Mouse (Mus musculus) small intestine, adult 2 months (tissue): ENCODE results near the gene Gnb5. TPM values are rescaled to one million over a fixed set of nuclear protein-coding genes. Genes with fewer than 3 reads are reported as not detected.

Experiments
- H3K27ac ChIP-seq: fragments of 200-500 bp; 2 replicates; pipeline ENCODE4 v1.5.1; 2012; ENCODE audit warnings: low read depth, low read length, control low read depth, inconsistent platforms; ENCODE audit not compliant: insufficient read depth
- H3K27me3 ChIP-seq: fragments of 200-500 bp; 2 replicates; pipeline ENCODE4 v1.6.1; 2012; ENCODE audit warnings: mild to moderate bottlenecking, moderate library complexity, low read length, inconsistent platforms; ENCODE audit not compliant: control insufficient read depth, insufficient read depth
- H3K36me3 ChIP-seq: fragments of 200-500 bp; 2 replicates; pipeline ENCODE4 v1.6.1; 2012; ENCODE audit warnings: mild to moderate bottlenecking, low read length, control low read depth, inconsistent platforms; ENCODE audit not compliant: control insufficient read depth, insufficient read depth
- H3K4me1 ChIP-seq: fragments of 200-500 bp; 2 replicates; pipeline ENCODE4 v1.6.1; 2012; ENCODE audit warnings: low read length, inconsistent platforms, mixed read lengths; ENCODE audit not compliant: control insufficient read depth, insufficient read depth, insufficient read length
- H3K4me3 ChIP-seq: fragments of 200-500 bp; 2 replicates; pipeline ENCODE4 v1.5.1; 2012; ENCODE audit warnings: low read depth, mild to moderate bottlenecking, control low read depth, inconsistent platforms, low read length, moderate library complexity
- CTCF ChIP-seq: fragments of 200-500 bp; IDR thresholded peaks from 2 replicates; pipeline ENCODE4 v1.5.1; 2012; ENCODE audit warnings: low read depth, mild to moderate bottlenecking, control low read depth, inconsistent platforms, low read length, moderate library complexity, mixed read lengths; ENCODE audit not compliant: insufficient replicate concordance, insufficient read length; ENCODE audit errors: extremely low read depth
- POLR2A ChIP-seq: fragments of 200-500 bp; IDR thresholded peaks from 2 replicates; pipeline ENCODE4 v1.6.1; 2012; ENCODE audit warnings: low read depth, mild to moderate bottlenecking, control low read depth, inconsistent platforms, low read length, moderate library complexity
- WGBS: fragments of 180-500 bp; shearing (Covaris S2); methylation state at CpG from one replicate; pipeline ENCODE4 v1.1.7; 2018; 5-methylcytosine and 5-hydroxymethylcytosine counted together
- polyA plus RNA-seq: library from polyadenylated mRNA; depleted of rRNA; stranded (reverse); fragments of >200 nt; gene quantifications from 2 replicates; pipeline ENCODE4 v1.2.3, GENCODE M21; 2012

The Gnb5 gene
- polyA plus RNA-seq, 1 experiment, result 7.3 TPM

DNA sequence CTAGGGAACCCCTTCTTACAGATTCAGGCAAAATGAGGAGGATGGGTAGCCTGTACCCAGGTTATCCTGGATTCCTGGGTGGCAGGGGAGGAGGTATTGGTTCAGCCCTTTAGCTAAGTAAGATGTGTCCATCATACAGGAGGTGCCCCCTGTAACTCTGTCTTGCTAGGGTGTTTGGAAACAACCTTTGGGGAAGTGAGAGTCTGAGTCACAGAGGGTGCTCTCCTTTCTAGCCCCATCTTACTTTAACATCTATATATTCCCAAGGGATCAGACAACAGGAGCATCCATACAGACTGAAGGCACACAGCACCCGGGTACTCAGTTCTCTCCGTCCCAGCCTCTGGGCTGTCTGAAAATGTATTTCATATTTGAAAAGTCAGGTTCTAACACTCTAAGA is 23.9 kb upstream of the Gnb5 start:
- 91% methylated on average over 2 of the region's 2 CpGs for WGBS
- Histone ChIP-seq H3K27me3 (no peaks in the 10 kb centered on the region), H3K27ac (no peak overlapping the region), H3K36me3 (peaks cover 3% of the 10 kb centered on the region; the same call in 1 of the 2 replicates), H3K4me3 (no peak overlapping the region), H3K4me1 (no peaks in the 10 kb centered on the region)
- TF ChIP-seq CTCF (no peak), POLR2A (no peak)

DNA sequence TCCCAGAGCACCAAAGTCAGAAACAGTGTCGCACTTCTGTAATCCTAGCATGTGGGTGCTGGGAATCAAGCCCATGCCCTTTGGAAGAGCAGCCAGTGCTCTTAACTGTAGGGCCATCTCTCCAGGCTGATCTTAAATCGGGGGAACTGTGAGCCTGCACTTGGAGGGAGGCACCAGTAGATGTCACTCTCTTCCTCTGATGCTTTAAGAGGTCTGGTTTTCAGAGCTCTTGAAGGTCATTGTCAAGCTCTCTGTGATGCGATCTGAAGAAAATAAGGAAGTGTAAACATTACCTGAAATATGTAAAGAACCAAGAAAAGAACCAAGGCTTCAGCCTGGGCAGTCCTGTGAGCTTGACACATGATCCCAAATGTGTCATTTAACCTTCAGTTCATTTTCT is 23.3 kb upstream of the Gnb5 start:
- H3K27me3 ChIP-seq, result no peaks in the 10 kb centered on the region
- no peaks in the 10 kb centered on the region for H3K4me1 ChIP-seq
- peak; percentile 47; the same call in 1 of the 2 replicates for TF ChIP-seq CTCF
- TF ChIP-seq POLR2A, result no peak
- H3K36me3 ChIP-seq, result peaks cover 5% of the 10 kb centered on the region
- H3K4me3 ChIP-seq, result no peak overlapping the region
- WGBS, result 23% methylated on average over 3 of the region's 3 CpGs
- H3K27ac ChIP-seq, result no peak overlapping the region

GRCm38 (mm10) chr9:75283636-75284035 is 22.5 kb upstream of the Gnb5 start:
- H3K27ac ChIP-seq, result no peak overlapping the region
- peaks cover 5% of the 10 kb centered on the region for H3K36me3 ChIP-seq
- H3K4me1 ChIP-seq, result no peaks in the 10 kb centered on the region
- WGBS, result 95% methylated on average over 8 of the region's 8 CpGs
- no peak overlapping the region for H3K4me3 ChIP-seq
- TF ChIP-seq CTCF (no peak), POLR2A (no peak)
- no peaks in the 10 kb centered on the region for H3K27me3 ChIP-seq

DNA sequence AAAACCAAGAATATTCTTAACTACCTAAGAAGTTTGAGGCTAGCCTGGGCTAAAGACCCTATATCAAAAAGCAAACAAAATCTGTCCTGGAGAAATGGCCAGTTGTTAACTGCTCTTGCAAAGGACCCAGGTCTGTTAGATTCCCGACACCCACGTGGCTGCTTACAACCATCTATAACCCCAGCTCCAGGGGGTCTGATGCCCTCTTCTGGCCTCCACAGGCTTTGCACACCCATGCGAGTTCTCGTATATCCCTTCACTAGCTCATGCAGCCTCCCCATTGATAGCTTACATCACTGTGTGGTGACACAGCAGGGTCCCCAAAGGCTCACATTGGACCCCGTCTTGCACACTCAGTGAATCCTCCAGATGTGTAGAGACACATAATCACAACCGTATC is 20.7 kb upstream of the Gnb5 start:
- Histone ChIP-seq H3K4me1 (no peaks in the 10 kb centered on the region), H3K27ac (no peak overlapping the region), H3K36me3 (peaks cover 7% of the 10 kb centered on the region), H3K27me3 (no peaks in the 10 kb centered on the region), H3K4me3 (no peak overlapping the region)
- WGBS, result 90% methylated on average over 6 of the region's 6 CpGs
- TF ChIP-seq CTCF, result no peak
- TF ChIP-seq POLR2A, result no peak

DNA sequence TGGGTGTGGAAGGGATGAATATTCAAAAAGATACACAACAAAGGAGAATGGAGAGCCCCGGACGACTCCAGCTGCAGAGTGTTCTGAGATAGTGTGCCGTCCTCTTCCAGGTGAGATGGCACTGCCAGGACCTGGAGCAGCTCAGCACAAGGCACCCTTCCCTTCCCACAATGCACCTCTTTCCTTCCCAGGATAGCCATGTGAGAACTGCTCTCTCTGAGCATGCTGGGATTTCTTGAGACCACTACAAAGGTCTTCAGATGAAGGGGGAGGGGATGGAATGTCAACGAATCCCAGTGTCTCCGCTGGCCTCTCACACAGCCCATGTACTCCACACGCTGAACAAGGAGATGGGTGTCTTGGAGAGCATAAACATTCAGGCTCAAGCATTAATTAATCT is 18.5 kb upstream of the Gnb5 start:
- no peaks in the 10 kb centered on the region for H3K27me3 ChIP-seq
- no peaks in the 10 kb centered on the region for H3K4me1 ChIP-seq
- WGBS, result 74% methylated on average over 6 of the region's 6 CpGs
- H3K27ac ChIP-seq, result no peak overlapping the region
- TF ChIP-seq POLR2A, result no peak
- H3K36me3 ChIP-seq, result peaks cover 9% of the 10 kb centered on the region
- no peak overlapping the region for H3K4me3 ChIP-seq

DNA sequence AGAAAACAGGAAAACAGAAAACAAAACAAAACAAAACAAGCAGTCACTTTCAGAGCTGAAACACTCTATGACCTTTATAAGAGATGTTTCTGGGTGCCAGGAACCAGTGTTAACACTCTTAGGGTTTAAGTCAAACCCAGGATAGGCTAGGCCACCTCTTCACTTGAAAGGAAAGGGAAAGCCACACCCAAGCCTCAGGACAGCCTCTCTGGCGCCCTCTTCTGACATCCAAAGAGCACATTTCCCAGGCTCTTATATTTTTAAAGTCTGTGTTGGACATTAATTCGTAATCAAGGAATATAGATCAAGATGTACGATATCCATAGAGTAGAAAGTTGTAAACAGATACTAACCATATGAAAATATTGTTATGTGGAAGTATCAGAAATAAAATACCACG is 16.5 kb upstream of the Gnb5 start:
- Histone ChIP-seq H3K36me3 (peaks cover 6% of the 10 kb centered on the region), H3K27me3 (no peaks in the 10 kb centered on the region), H3K4me3 (no peak overlapping the region), H3K27ac (no peak overlapping the region), H3K4me1 (no peaks in the 10 kb centered on the region)
- TF ChIP-seq CTCF (peak; percentile 58; the same call in 1 of the 2 replicates), POLR2A (no peak)
- WGBS, result 52% methylated on average over 4 of the region's 4 CpGs

DNA sequence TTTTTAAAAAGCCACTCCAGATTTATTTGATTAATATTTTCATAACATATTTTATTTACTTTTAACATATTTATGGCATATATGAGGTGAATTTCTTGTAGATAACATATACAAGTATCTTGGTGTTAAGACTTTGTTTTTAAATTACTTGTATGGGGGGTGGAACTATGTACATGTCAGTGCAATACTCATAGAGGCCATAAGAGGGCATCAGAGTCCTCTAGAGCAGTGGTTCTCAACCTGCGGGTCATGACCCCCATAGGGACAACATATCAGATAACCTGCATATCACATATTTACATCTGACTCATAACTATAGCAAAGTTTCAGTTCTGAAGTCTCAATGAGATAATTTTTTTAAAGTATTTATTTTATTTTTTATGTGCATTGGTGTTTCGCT is 6.7 kb upstream of the Gnb5 start:
- H3K4me3 ChIP-seq, result no peak overlapping the region
- TF ChIP-seq CTCF, result no peak
- TF ChIP-seq POLR2A, result no peak
- no peak overlapping the region for H3K27ac ChIP-seq
- no peaks in the 10 kb centered on the region for H3K27me3 ChIP-seq
- H3K36me3 ChIP-seq, result peaks cover 7% of the 10 kb centered on the region
- H3K4me1 ChIP-seq, result no peaks in the 10 kb centered on the region
- 87% methylated on average over 2 of the region's 2 CpGs for WGBS

- Histone ChIP-seq H3K4me3 (no peak overlapping the region), H3K27me3 (no peaks in the 10 kb centered on the region), H3K27ac (no peak overlapping the region), H3K36me3 (peaks cover 7% of the 10 kb centered on the region), H3K4me1 (no peaks in the 10 kb centered on the region)
- 81% methylated on average over 2 of the region's 2 CpGs for WGBS
- TF ChIP-seq CTCF (no peak), POLR2A (no peak)
Measured at GRCm38 (mm10) chr9:75303033-75303432, 3.1 kb upstream of the Gnb5 start.
